Comparison of ENCODE assay signal across 9 mouse cellular contexts in genomic region chr17:71285929-71286328, GRCm38 (mm10). TPM values are rescaled to one million over a fixed set of nuclear protein-coding genes. Genes with fewer than 3 reads are reported as not detected.
A peak's percentile ranks its signal among the peaks of the same experiment; 100 is the strongest.
DNase-seq lines count a peak whose midpoint lies in the region; ATAC-seq and TF ChIP-seq lines count a peak whose summit lies in the region.
"Had no signal": no experiment of that assay in that cellular context is flagged by ENCODE, and none has a peak within 500 bp of the region (broad histone marks: within the 10 kb centered on the region; RNA-seq: fewer than 3 reads in every experiment).

No protein-coding gene starts in this region.

- 76% methylated on average over 6 of the region's 6 CpGs for WGBS in intestine, embryonic 14.5 days
- WGBS in intestine, postnatal 0 days: 70% methylated on average over 6 of the region's 6 CpGs

- peaks cover 8% of the 10 kb centered on the region for H3K4me1 ChIP-seq in intestine, embryonic 14.5 days (replicated peaks; ENCODE audit: control insufficient read depth, insufficient read depth, low read length)
- no peaks in the 10 kb centered on the region for H3K4me1 ChIP-seq in intestine, postnatal 0 days (replicated peaks; ENCODE audit: control insufficient read depth, insufficient read depth, low read length)
- peaks cover 90% of the 10 kb centered on the region for H3K4me1 ChIP-seq in megakaryocyte, embryonic 14.5 days

- no peak overlapping the region for H3K4me2 ChIP-seq in intestine, embryonic 14.5 days (ENCODE audit: low read length)
- no peak overlapping the region for H3K4me2 ChIP-seq in intestine, postnatal 0 days (replicated peaks; ENCODE audit: low read depth)

- 0 out of 2 replicates have a peak, but pooled peaks have one; percentile 25 for ATAC-seq in intestine, embryonic 14.5 days (replicated peaks; ENCODE audit: low FRiP score, low TSS enrichment, low read depth)
- no peak for ATAC-seq in intestine, postnatal 0 days

- no peak overlapping the region for H3K27ac ChIP-seq in intestine, embryonic 14.5 days (ENCODE audit: low read depth)
- H3K27ac ChIP-seq in intestine, postnatal 0 days (ENCODE audit: low read depth, low read length): no peak overlapping the region

- no peaks in the 10 kb centered on the region for H3K9me3 ChIP-seq in intestine, embryonic 14.5 days (ENCODE audit: control insufficient read depth, low read length)
- no peaks in the 10 kb centered on the region for H3K9me3 ChIP-seq in intestine, postnatal 0 days (ENCODE audit: control insufficient read depth)
- no peaks in the 10 kb centered on the region for H3K9me3 ChIP-seq in megakaryocyte, embryonic 14.5 days

- no peak overlapping the region for H3K9ac ChIP-seq in intestine, embryonic 14.5 days (ENCODE audit: low read length)
- no peak overlapping the region for H3K9ac ChIP-seq in intestine, postnatal 0 days (ENCODE audit: low read depth, low read length)

- no peak overlapping the region for H3K4me3 ChIP-seq in intestine, embryonic 14.5 days (ENCODE audit: low read depth, low read length)
- H3K4me3 ChIP-seq in intestine, postnatal 0 days (ENCODE audit: low read depth, low read length): no peak overlapping the region
- peak overlapping the region; percentile 79 for H3K4me3 ChIP-seq in megakaryocyte, embryonic 14.5 days (replicated peaks)

- H3K27me3 ChIP-seq in intestine, embryonic 14.5 days (replicated peaks; ENCODE audit: control insufficient read depth, insufficient read depth, low read length): no peaks in the 10 kb centered on the region
- H3K27me3 ChIP-seq in intestine, postnatal 0 days (replicated peaks; ENCODE audit: control insufficient read depth, insufficient read depth, low read length): no peaks in the 10 kb centered on the region
- H3K27me3 ChIP-seq in megakaryocyte, embryonic 14.5 days (replicated peaks): no peaks in the 10 kb centered on the region
- H3K27me3 ChIP-seq: CH12.LX had no signal

- H3K36me3 ChIP-seq in intestine, embryonic 14.5 days (ENCODE audit: control insufficient read depth, insufficient read depth, low read length): no peaks in the 10 kb centered on the region
- H3K36me3 ChIP-seq in intestine, postnatal 0 days (ENCODE audit: control insufficient read depth, insufficient read depth): no peaks in the 10 kb centered on the region
- H3K36me3 ChIP-seq in megakaryocyte, embryonic 14.5 days (replicated peaks; ENCODE audit: low read length): peaks cover 31% of the 10 kb centered on the region

- no peak for TF ChIP-seq CTCF in intestine, postnatal 0 days (IDR thresholded peaks at IDR 0.05; ENCODE audit: low read depth)

- no peak for DNase-seq in intestine, embryonic 14.5 days (ENCODE audit: low spot score)
- peak; percentile 66 for DNase-seq in gastrocnemius, postnatal 10 days
- DNase-seq in heart, postnatal 4 days: peak; percentile 85
- no peak for DNase-seq in thymus, postnatal 25 days
- no peak for DNase-seq in embryo, embryonic 10.5 days (ENCODE audit: low spot score)
- DNase-seq in thymus, postnatal 36 days: no peak

RNA-seq across cellular contexts. Expression of gene Emilin2, which starts 25.8 kb away (rescaled TPM):
- 0.66 and 1.4 TPM in 2 replicates for polyA plus RNA-seq in intestine, embryonic 14.5 days (2014; fragmentation: Nextera tagmentation; extraction: Ambion mirVana)
- polyA plus RNA-seq in intestine, postnatal 0 days (2015; fragmentation: Nextera tagmentation; extraction: Ambion mirVana): 0.82 and 1.7 TPM in 2 replicates
- 10 to 100 TPM; 31.9 to 39.2 TPM for total RNA-seq in gastrocnemius, postnatal 10 days (2021)
- total RNA-seq in heart, postnatal 4 days (2021): 100 to 1,000 TPM; 169 to 172 TPM
- polyA plus RNA-seq in megakaryocyte, embryonic 14.5 days (2012; ENCODE audit: insufficient read depth, low replicate concordance): 133 and 271 TPM in 2 replicates

Comparison
In these comparisons a context has a peak if more than half of its experiments do, and no peak if none do; other contexts are left out.
1. DNase-seq: peak in gastrocnemius, postnatal 10 days (single experiment) and heart, postnatal 4 days (single experiment); none in intestine, embryonic 14.5 days (single experiment), thymus, postnatal 25 days (single experiment), embryo, embryonic 10.5 days (single experiment) and thymus, postnatal 36 days (0 of 2).
2. RNA of gene Emilin2, which starts 25.8 kb away (polyA plus RNA-seq): 133 to 271 TPM in megakaryocyte, embryonic 14.5 days; 0.82 to 1.7 TPM in intestine, postnatal 0 days and 0.66 to 1.4 TPM in intestine, embryonic 14.5 days; every median in the first group is over 10 times any median in the second.